Mouse (Mus musculus) megakaryocyte, embryonic 14.5 days (primary cell): Measurements from ENCODE around the gene Arhgef10l. TPM values are rescaled to one million over a fixed set of nuclear protein-coding genes. Genes with fewer than 3 reads are reported as not detected.

Source experiments
- H3K27me3 ChIP-seq: replicated peaks from 2 replicates; pipeline ENCODE3; 2012; ENCODE audit warnings: inconsistent platforms
- H3K36me3 ChIP-seq: replicated peaks from 2 replicates; pipeline ENCODE3; 2012; ENCODE audit warnings: low read length, inconsistent platforms, mixed read lengths
- H3K4me1 ChIP-seq: 2 replicates; pipeline ENCODE4 v1.6.1; 2012; ENCODE audit warnings: inconsistent platforms
- H3K4me3 ChIP-seq: replicated peaks from 2 replicates; pipeline ENCODE3; 2012; ENCODE audit warnings: moderate library complexity, mild to moderate bottlenecking, inconsistent platforms
- H3K9me3 ChIP-seq: 2 replicates; pipeline ENCODE4 v1.6.1; 2012; ENCODE audit warnings: inconsistent platforms
- FLI1 ChIP-seq: IDR thresholded peaks from 2 replicates; pipeline ENCODE4 v1.6.1; 2012; ENCODE audit warnings: low read length, inconsistent platforms, mixed read lengths
- GATA1 ChIP-seq: IDR thresholded peaks from 3 replicates; pipeline ENCODE4 v1.6.1; 2012; ENCODE audit warnings: mixed read lengths, low read length, inconsistent platforms, borderline replicate concordance
- polyA plus RNA-seq: library from polyadenylated mRNA; stranded (reverse); fragments of >175 nt; gene quantifications from 2 replicates; pipeline ENCODE4 v1.2.3, GENCODE M21; 2012; ENCODE audit warnings: low replicate concordance; ENCODE audit not compliant: insufficient read depth

The Arhgef10l gene
- polyA plus RNA-seq, 1 experiment, result 7.1 TPM

- no peaks in the 10 kb centered on the region for H3K9me3 ChIP-seq
- H3K4me3 ChIP-seq, result no peak overlapping the region
- H3K36me3 ChIP-seq, result no peaks in the 10 kb centered on the region
- peaks cover 81% of the 10 kb centered on the region for H3K4me1 ChIP-seq
- TF ChIP-seq FLI1 (no peak), GATA1 (no peak)
- H3K27me3 ChIP-seq, result no peaks in the 10 kb centered on the region
Measured at GRCm38 (mm10) chr4:140694551-140695060, 28.8 kb upstream of the Arhgef10l start.

- Histone ChIP-seq H3K36me3 (no peaks in the 10 kb centered on the region), H3K9me3 (no peaks in the 10 kb centered on the region), H3K4me1 (peaks cover 81% of the 10 kb centered on the region), H3K27me3 (no peaks in the 10 kb centered on the region), H3K4me3 (no peak overlapping the region)
- TF ChIP-seq GATA1 (no peak), FLI1 (no peak)
Measured at GRCm38 (mm10) chr4:140693513-140693912, 27.7 kb upstream of the Arhgef10l start.

GRCm38 (mm10) chr4:140691481-140691880 lies 25.7 kb upstream of the Arhgef10l start:
- Histone ChIP-seq H3K36me3 (no peaks in the 10 kb centered on the region), H3K4me1 (peaks cover 84% of the 10 kb centered on the region), H3K27me3 (no peaks in the 10 kb centered on the region), H3K9me3 (no peaks in the 10 kb centered on the region), H3K4me3 (no peak overlapping the region)
- TF ChIP-seq GATA1 (no peak), FLI1 (no peak)

GRCm38 (mm10) chr4:140689873-140690655 lies 24.3 kb upstream of the Arhgef10l start:
- Histone ChIP-seq H3K27me3 (no peaks in the 10 kb centered on the region), H3K9me3 (no peaks in the 10 kb centered on the region), H3K36me3 (no peaks in the 10 kb centered on the region), H3K4me1 (peaks cover 84% of the 10 kb centered on the region), H3K4me3 (peak overlapping the region; percentile 46)
- TF ChIP-seq FLI1, result no peak
- no peak for TF ChIP-seq GATA1

GRCm38 (mm10) chr4:140688826-140689425 lies 23.1 kb upstream of the Arhgef10l start:
- peaks cover 90% of the 10 kb centered on the region for H3K4me1 ChIP-seq
- H3K9me3 ChIP-seq, result no peaks in the 10 kb centered on the region
- H3K4me3 ChIP-seq, result no peak overlapping the region
- no peak for TF ChIP-seq GATA1
- TF ChIP-seq FLI1, result no peak
- no peaks in the 10 kb centered on the region for H3K27me3 ChIP-seq
- H3K36me3 ChIP-seq, result no peaks in the 10 kb centered on the region

GRCm38 (mm10) chr4:140688044-140688825 lies 22.4 kb upstream of the Arhgef10l start:
- no peaks in the 10 kb centered on the region for H3K36me3 ChIP-seq
- TF ChIP-seq GATA1 (no peak), FLI1 (no peak)
- H3K9me3 ChIP-seq, result no peaks in the 10 kb centered on the region
- H3K4me3 ChIP-seq, result peak overlapping the region; percentile 62
- H3K4me1 ChIP-seq, result peaks cover 91% of the 10 kb centered on the region
- H3K27me3 ChIP-seq, result no peaks in the 10 kb centered on the region

- Histone ChIP-seq H3K4me3 (peak overlapping the region; percentile 87), H3K27me3 (no peaks in the 10 kb centered on the region), H3K4me1 (peaks cover 82% of the 10 kb centered on the region), H3K36me3 (no peaks in the 10 kb centered on the region), H3K9me3 (no peaks in the 10 kb centered on the region)
- TF ChIP-seq GATA1 (no peak), FLI1 (no peak)
Measured at GRCm38 (mm10) chr4:140684881-140685303, 19.1 kb upstream of the Arhgef10l start.

- H3K27me3 ChIP-seq, result no peaks in the 10 kb centered on the region
- H3K4me3 ChIP-seq, result peak overlapping the region; percentile 87
- TF ChIP-seq GATA1 (peak; percentile 39; the same call in 1 of the 3 replicates), FLI1 (peak; percentile 75; the same call in 1 of the 2 replicates)
- H3K36me3 ChIP-seq, result no peaks in the 10 kb centered on the region
- H3K4me1 ChIP-seq, result peaks cover 82% of the 10 kb centered on the region
- no peaks in the 10 kb centered on the region for H3K9me3 ChIP-seq
Measured at GRCm38 (mm10) chr4:140684141-140684871, 18.5 kb upstream of the Arhgef10l start.

GRCm38 (mm10) chr4:140683608-140684007 lies 17.8 kb upstream of the Arhgef10l start:
- no peak for TF ChIP-seq GATA1
- TF ChIP-seq FLI1, result no peak
- no peaks in the 10 kb centered on the region for H3K9me3 ChIP-seq
- H3K4me1 ChIP-seq, result peaks cover 79% of the 10 kb centered on the region
- H3K36me3 ChIP-seq, result no peaks in the 10 kb centered on the region
- no peaks in the 10 kb centered on the region for H3K27me3 ChIP-seq
- H3K4me3 ChIP-seq, result peak overlapping the region; percentile 87
